Mouse (Mus musculus): ENCODE results near the gene Diaph3.

DNA sequence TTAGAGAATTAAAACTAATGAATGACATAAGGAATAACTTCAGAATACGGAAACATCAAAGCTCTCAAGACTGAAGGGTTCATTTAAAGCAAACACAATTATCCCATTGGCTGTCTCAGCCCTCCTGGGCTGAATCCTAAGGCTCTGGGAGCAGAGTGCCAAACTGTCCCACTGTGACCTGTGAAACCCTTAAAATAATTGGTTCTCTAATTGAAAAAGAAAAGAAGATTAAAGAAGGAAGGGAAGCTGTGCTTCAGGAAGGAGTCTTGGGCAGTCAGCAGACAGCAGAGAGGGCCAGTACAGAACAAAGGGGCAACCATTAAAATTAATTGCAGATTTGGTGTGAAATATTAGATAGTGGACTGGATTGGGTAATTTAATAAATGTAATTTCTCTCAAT lies 189.9 kb downstream of the Diaph3 start:
- TF ChIP-seq CTCF (IDR thresholded peaks at IDR 0.05; ENCODE audit: insufficient read depth, low read length) (no peak), POLR2A (IDR thresholded peaks at IDR 0.05; ENCODE audit: borderline replicate concordance, extremely low read depth, low read depth, low read length) (no peak)

All from lung, adult 2 months (tissue).